Mouse (Mus musculus): ENCODE measurements around the gene Csrp3. TPM values are rescaled to one million over a fixed set of nuclear protein-coding genes. Genes with fewer than 3 reads are reported as not detected.

Gene Csrp3
- polyA plus RNA-seq, 1 experiment from 2014 or later, result 3.6 TPM

- Histone ChIP-seq H3K9me3 (no peaks in the 10 kb centered on the region), H3K27ac (no peak overlapping the region), H3K27me3 (no peaks in the 10 kb centered on the region), H3K4me1 (peaks cover 15% of the 10 kb centered on the region; the same call in 1 of the 2 replicates), H3K4me3 (no peak overlapping the region), H3K9ac (no peak overlapping the region), H3K4me2 (no peak overlapping the region), H3K36me3 (no peaks in the 10 kb centered on the region)
- ATAC-seq (ENCODE audit: insufficient number of reproducible peaks, insufficient read depth, low FRiP score, low TSS enrichment, low read depth), result no peak
- WGBS, result 87% methylated on average over 5 of the region's 5 CpGs
Measured at GRCm38 (mm10) chr7:48843541-48843940, 4.3 kb downstream of the Csrp3 start.

- no peaks in the 10 kb centered on the region for H3K9me3 ChIP-seq
- no peaks in the 10 kb centered on the region for H3K27me3 ChIP-seq
- no peak overlapping the region for H3K4me2 ChIP-seq
- no peak overlapping the region for H3K9ac ChIP-seq
- WGBS, result 80% methylated on average over 3 of the region's 3 CpGs
- H3K4me1 ChIP-seq, result 0 out of 2 replicates have a peak, but pooled peaks cover 8% of the 10 kb centered on the region
- H3K36me3 ChIP-seq, result no peaks in the 10 kb centered on the region
- no peak overlapping the region for H3K27ac ChIP-seq
- no peak for ATAC-seq (ENCODE audit: insufficient number of reproducible peaks, insufficient read depth, low FRiP score, low TSS enrichment, low read depth)
- no peak overlapping the region for H3K4me3 ChIP-seq
Measured at GRCm38 (mm10) chr7:48842353-48842752, 5.5 kb downstream of the Csrp3 start.

- ATAC-seq (ENCODE audit: insufficient number of reproducible peaks, insufficient read depth, low FRiP score, low TSS enrichment, low read depth), result no peak
- Histone ChIP-seq H3K36me3 (no peaks in the 10 kb centered on the region), H3K9ac (no peak overlapping the region), H3K4me1 (0 out of 2 replicates have a peak, but pooled peaks cover 8% of the 10 kb centered on the region), H3K27me3 (no peaks in the 10 kb centered on the region), H3K9me3 (no peaks in the 10 kb centered on the region), H3K4me3 (no peak overlapping the region), H3K4me2 (no peak overlapping the region), H3K27ac (no peak overlapping the region)
- WGBS, result 55% methylated on average over 4 of the region's 4 CpGs
Measured at GRCm38 (mm10) chr7:48841538-48841937, 6.3 kb downstream of the Csrp3 start.

- H3K36me3 ChIP-seq, result no peaks in the 10 kb centered on the region
- no peak for ATAC-seq (ENCODE audit: insufficient number of reproducible peaks, insufficient read depth, low FRiP score, low TSS enrichment, low read depth)
- no peak overlapping the region for H3K4me3 ChIP-seq
Measured at GRCm38 (mm10) chr7:48840545-48840944, 7.3 kb downstream of the Csrp3 start.

GRCm38 (mm10) chr7:48838434-48838833, 9.4 kb downstream of the Csrp3 start:
- no peaks in the 10 kb centered on the region for H3K36me3 ChIP-seq
- H3K9me3 ChIP-seq, result no peaks in the 10 kb centered on the region
- 66% methylated on average over 2 of the region's 2 CpGs for WGBS
- no peak overlapping the region for H3K27ac ChIP-seq
- H3K4me1 ChIP-seq, result no peaks in the 10 kb centered on the region
- ATAC-seq (ENCODE audit: insufficient number of reproducible peaks, insufficient read depth, low FRiP score, low TSS enrichment, low read depth), result no peak
- H3K4me2 ChIP-seq, result no peak overlapping the region
- H3K27me3 ChIP-seq, result no peaks in the 10 kb centered on the region
- no peak overlapping the region for H3K9ac ChIP-seq
- H3K4me3 ChIP-seq, result no peak overlapping the region

More at GRCm38 (mm10) chr7:48840545-48840944, 7.3 kb downstream of the Csrp3 start:
- no peak overlapping the region for H3K4me2 ChIP-seq
- no peak overlapping the region for H3K27ac ChIP-seq
- H3K9me3 ChIP-seq, result no peaks in the 10 kb centered on the region
- 83% methylated on average over 2 of the region's 2 CpGs for WGBS
- H3K9ac ChIP-seq, result no peak overlapping the region
- H3K4me1 ChIP-seq, result 0 out of 2 replicates have a peak, but pooled peaks cover 8% of the 10 kb centered on the region
- H3K27me3 ChIP-seq, result no peaks in the 10 kb centered on the region

GRCm38 (mm10) chr7:48836949-48837348, 10.9 kb downstream of the Csrp3 start:
- Histone ChIP-seq H3K27me3 (no peaks in the 10 kb centered on the region), H3K9ac (no peak overlapping the region), H3K4me2 (no peak overlapping the region), H3K4me1 (no peaks in the 10 kb centered on the region), H3K9me3 (no peaks in the 10 kb centered on the region), H3K27ac (no peak overlapping the region), H3K4me3 (no peak overlapping the region), H3K36me3 (no peaks in the 10 kb centered on the region)
- 62% methylated on average over 6 of the region's 6 CpGs for WGBS
- no peak for ATAC-seq (ENCODE audit: insufficient number of reproducible peaks, insufficient read depth, low FRiP score, low TSS enrichment, low read depth)

- Histone ChIP-seq H3K9me3 (no peaks in the 10 kb centered on the region), H3K4me1 (no peaks in the 10 kb centered on the region), H3K4me3 (no peak overlapping the region), H3K27me3 (no peaks in the 10 kb centered on the region), H3K27ac (no peak overlapping the region), H3K36me3 (no peaks in the 10 kb centered on the region), H3K4me2 (no peak overlapping the region), H3K9ac (no peak overlapping the region)
- ATAC-seq (ENCODE audit: insufficient number of reproducible peaks, insufficient read depth, low FRiP score, low TSS enrichment, low read depth), result no peak
- 80% methylated on average over 12 of the region's 12 CpGs for WGBS
Measured at GRCm38 (mm10) chr7:48834989-48835626, 12.7 kb downstream of the Csrp3 start.

DNA sequence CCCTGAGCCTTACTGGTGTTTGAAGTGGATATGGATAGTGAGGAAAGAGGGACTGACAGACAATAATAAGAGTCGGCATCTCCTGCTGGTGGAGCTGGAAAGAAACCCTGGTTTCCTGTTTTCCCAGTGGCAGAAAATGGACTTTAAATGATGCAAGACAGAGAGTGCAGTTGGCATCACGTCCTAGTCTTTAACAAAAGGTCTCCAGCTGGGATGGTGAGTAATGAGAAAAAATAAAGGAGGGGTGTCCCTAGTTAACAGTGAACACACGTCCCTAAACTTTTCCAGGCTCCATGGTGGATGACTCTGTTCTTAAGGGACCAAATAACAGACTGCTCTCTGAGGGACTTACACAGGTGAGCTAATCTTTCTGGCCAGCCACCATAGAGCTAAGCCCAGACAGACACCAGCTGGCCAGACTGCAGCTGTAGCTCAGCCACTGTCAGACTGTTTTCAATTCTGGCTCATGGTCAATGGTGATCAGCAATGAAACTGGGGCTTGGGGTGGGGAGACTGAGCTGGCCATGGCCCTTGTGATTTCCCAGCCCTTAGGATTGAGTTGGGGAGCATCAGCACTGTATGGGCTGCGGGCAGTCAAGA, 13.4 kb downstream of the Csrp3 start:
- Histone ChIP-seq H3K27me3 (no peaks in the 10 kb centered on the region), H3K9ac (no peak overlapping the region), H3K4me3 (no peak overlapping the region), H3K36me3 (no peaks in the 10 kb centered on the region), H3K27ac (no peak overlapping the region), H3K9me3 (no peaks in the 10 kb centered on the region), H3K4me1 (no peaks in the 10 kb centered on the region), H3K4me2 (no peak overlapping the region)
- ATAC-seq (ENCODE audit: insufficient number of reproducible peaks, insufficient read depth, low FRiP score, low TSS enrichment, low read depth), result no peak
- WGBS, result 57% methylated on average over 4 of the region's 4 CpGs

- no peak overlapping the region for H3K4me3 ChIP-seq
- H3K4me1 ChIP-seq, result no peaks in the 10 kb centered on the region
- peaks cover 6% of the 10 kb centered on the region for H3K36me3 ChIP-seq
- H3K27me3 ChIP-seq, result no peaks in the 10 kb centered on the region
- H3K4me2 ChIP-seq, result no peak overlapping the region
- H3K9me3 ChIP-seq, result no peaks in the 10 kb centered on the region
- no peak overlapping the region for H3K9ac ChIP-seq
- ATAC-seq (ENCODE audit: insufficient number of reproducible peaks, insufficient read depth, low FRiP score, low TSS enrichment, low read depth), result no peak
- 69% methylated on average over 1 of the region's 1 CpGs for WGBS
- H3K27ac ChIP-seq, result no peak overlapping the region
Measured at GRCm38 (mm10) chr7:48832735-48833134, 15.1 kb downstream of the Csrp3 start.

GRCm38 (mm10) chr7:48830395-48830794, 17.4 kb downstream of the Csrp3 start:
- no peaks in the 10 kb centered on the region for H3K9me3 ChIP-seq
- peaks cover 26% of the 10 kb centered on the region for H3K36me3 ChIP-seq
- no peak overlapping the region for H3K27ac ChIP-seq
- no peak overlapping the region for H3K4me2 ChIP-seq
- no peaks in the 10 kb centered on the region for H3K27me3 ChIP-seq
- no peak for ATAC-seq (ENCODE audit: insufficient number of reproducible peaks, insufficient read depth, low FRiP score, low TSS enrichment, low read depth)
- no peak overlapping the region for H3K9ac ChIP-seq
- 50% methylated on average over 2 of the region's 2 CpGs for WGBS
- H3K4me1 ChIP-seq, result no peaks in the 10 kb centered on the region
- no peak overlapping the region for H3K4me3 ChIP-seq

- no peaks in the 10 kb centered on the region for H3K4me1 ChIP-seq
- no peak overlapping the region for H3K4me2 ChIP-seq
- H3K27me3 ChIP-seq, result no peaks in the 10 kb centered on the region
- H3K27ac ChIP-seq, result no peak overlapping the region
- no peak overlapping the region for H3K9ac ChIP-seq
- no peak overlapping the region for H3K4me3 ChIP-seq
- H3K36me3 ChIP-seq, result peaks cover 37% of the 10 kb centered on the region
- 81% methylated on average over 5 of the region's 5 CpGs for WGBS
- no peaks in the 10 kb centered on the region for H3K9me3 ChIP-seq
- no peak for ATAC-seq (ENCODE audit: insufficient number of reproducible peaks, insufficient read depth, low FRiP score, low TSS enrichment, low read depth)
Measured at GRCm38 (mm10) chr7:48829177-48829910, 18.5 kb downstream of the Csrp3 start.

- peaks cover 67% of the 10 kb centered on the region for H3K36me3 ChIP-seq
- 91% methylated on average over 6 of the region's 6 CpGs for WGBS
- H3K27ac ChIP-seq, result no peak overlapping the region
- H3K4me2 ChIP-seq, result no peak overlapping the region
- no peaks in the 10 kb centered on the region for H3K9me3 ChIP-seq
- no peak for ATAC-seq (ENCODE audit: insufficient number of reproducible peaks, insufficient read depth, low FRiP score, low TSS enrichment, low read depth)
- H3K27me3 ChIP-seq, result no peaks in the 10 kb centered on the region
- H3K4me3 ChIP-seq, result no peak overlapping the region
- H3K9ac ChIP-seq, result no peak overlapping the region
- no peaks in the 10 kb centered on the region for H3K4me1 ChIP-seq
Measured at GRCm38 (mm10) chr7:48825170-48825569, 22.7 kb downstream of the Csrp3 start.
